Mouse (Mus musculus): ENCODE results near the gene Fgfr2.
A peak's percentile ranks its signal among the peaks of the same experiment; 100 is the strongest.

Gene Fgfr2

GRCm38 (mm10) chr7:130801811-130802210 is 2321.3 kb downstream of the Fgfr2 start:
- DNase-seq: no peak

GRCm38 (mm10) chr7:130800681-130801080 is 2322.5 kb downstream of the Fgfr2 start:
- no peak for DNase-seq

- DNase-seq: no peak
Measured at GRCm38 (mm10) chr7:130799418-130799817, 2323.7 kb downstream of the Fgfr2 start.

- DNase-seq: no peak
Measured at GRCm38 (mm10) chr7:130797524-130797923, 2325.6 kb downstream of the Fgfr2 start.

- DNase-seq: no peak
Measured at GRCm38 (mm10) chr7:130796786-130797185, 2326.4 kb downstream of the Fgfr2 start.

- DNase-seq: no peak
Measured at GRCm38 (mm10) chr7:130793671-130794070, 2329.5 kb downstream of the Fgfr2 start.

- no peak for DNase-seq
Measured at GRCm38 (mm10) chr7:130789456-130789855, 2333.7 kb downstream of the Fgfr2 start.

- DNase-seq: no peak
Measured at GRCm38 (mm10) chr7:130788950-130789349, 2334.2 kb downstream of the Fgfr2 start.

- no peak for DNase-seq
Measured at GRCm38 (mm10) chr7:130787537-130787936, 2335.6 kb downstream of the Fgfr2 start.

GRCm38 (mm10) chr7:130786708-130787107 is 2336.4 kb downstream of the Fgfr2 start:
- no peak for DNase-seq

GRCm38 (mm10) chr7:130785923-130786575 is 2337.1 kb downstream of the Fgfr2 start:
- peak; percentile 48 to 69 for DNase-seq

GRCm38 (mm10) chr7:130782501-130783050 is 2340.6 kb downstream of the Fgfr2 start:
- DNase-seq: no peak

- DNase-seq: no peak
Measured at GRCm38 (mm10) chr7:130780866-130781419, 2342.2 kb downstream of the Fgfr2 start.

- no peak for DNase-seq
Measured at GRCm38 (mm10) chr7:130773914-130774630, 2349.1 kb downstream of the Fgfr2 start, which contains the start of gene Btbd16. Gene Btbd16, plus strand, starts transcription at chr7:130774069.

GRCm38 (mm10) chr7:130773171-130773830 is 2349.8 kb downstream of the Fgfr2 start:
- peak; percentile 60 to 68 for DNase-seq

GRCm38 (mm10) chr7:130770707-130771106 is 2352.4 kb downstream of the Fgfr2 start:
- DNase-seq: peak; percentile 89 to 90

- no peak for DNase-seq
Measured at GRCm38 (mm10) chr7:130768151-130768550, 2355.0 kb downstream of the Fgfr2 start.

- DNase-seq: no peak
Measured at GRCm38 (mm10) chr7:130766411-130767170, 2356.6 kb downstream of the Fgfr2 start.

GRCm38 (mm10) chr7:130764160-130764559 is 2359.0 kb downstream of the Fgfr2 start:
- DNase-seq: no peak

- peak; percentile 75 to 83 for DNase-seq
Measured at GRCm38 (mm10) chr7:130762071-130762897, 2360.9 kb downstream of the Fgfr2 start.

GRCm38 (mm10) chr7:130757326-130757865 is 2365.8 kb downstream of the Fgfr2 start:
- no peak for DNase-seq
